Mouse (Mus musculus): ENCODE data around the gene Gm14226.
"Not testable (repeated sequence)": the region's sequence is repeated elsewhere in the genome, so short reads cannot be mapped to it uniquely, and the experiment has no call there.

The Gm14226 gene

DNA sequence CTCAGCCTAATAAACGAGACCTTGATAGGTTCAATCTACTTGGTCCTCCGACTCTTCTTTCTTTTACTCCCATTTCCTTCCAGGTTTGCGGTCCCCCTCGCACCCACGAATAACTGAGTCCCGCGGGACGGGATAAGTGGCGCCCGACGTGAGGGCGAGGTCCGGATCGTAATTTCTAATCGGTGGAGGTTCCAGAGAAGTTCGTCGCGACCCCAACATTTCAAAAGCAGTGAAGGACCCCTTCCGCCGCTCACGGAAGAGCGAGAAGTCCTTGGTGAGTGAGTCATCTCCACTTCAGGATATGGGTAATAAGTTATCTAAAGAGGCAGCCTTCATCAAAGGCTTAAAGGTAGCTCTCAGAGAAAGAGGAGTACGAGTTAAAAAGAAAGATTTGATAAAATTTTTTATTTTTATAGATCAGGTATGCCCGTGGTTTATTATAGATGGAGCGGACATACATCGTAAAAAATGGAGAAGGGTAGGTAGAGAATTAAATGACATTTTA is at the start of gene Gm14226:
Gm14226 (plus strand) TSS at position 16 of the 505 bp plus-strand sequence.
- not testable (repeated sequence) for DNase-seq

DNA sequence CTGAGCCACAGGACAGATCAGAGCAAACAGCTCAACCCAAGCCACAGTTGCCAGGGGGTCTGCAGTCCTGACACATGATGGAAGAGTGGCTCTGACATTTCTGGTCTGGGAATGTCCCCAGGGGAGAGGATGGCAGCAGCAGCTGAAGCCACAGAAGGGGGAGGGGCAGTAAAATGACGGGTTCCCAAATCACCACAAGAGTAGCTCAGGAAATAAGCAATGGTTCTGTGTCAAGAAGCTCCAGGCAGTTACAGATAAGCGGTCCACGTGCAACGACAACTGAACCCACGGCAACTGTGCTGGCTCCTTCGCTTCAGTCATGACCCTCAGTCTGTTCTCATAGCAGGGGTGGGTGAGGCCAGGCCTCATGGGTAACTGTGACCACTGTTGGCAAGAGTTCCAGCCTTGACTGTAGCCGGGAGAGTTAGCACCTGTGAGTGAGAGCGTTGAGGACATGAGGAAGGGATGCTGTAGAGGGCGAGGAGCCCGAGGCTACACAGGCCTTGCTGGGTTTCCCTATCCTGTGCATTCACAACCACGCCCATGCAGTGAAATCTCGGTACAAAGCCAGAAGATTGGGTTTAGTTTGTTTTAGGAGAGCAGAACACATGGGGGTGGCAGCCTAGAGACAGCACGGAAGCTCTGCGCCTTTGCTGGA is 48.2 kb upstream of the Gm14226 start:
- peak; percentile 6 for DNase-seq

DNA sequence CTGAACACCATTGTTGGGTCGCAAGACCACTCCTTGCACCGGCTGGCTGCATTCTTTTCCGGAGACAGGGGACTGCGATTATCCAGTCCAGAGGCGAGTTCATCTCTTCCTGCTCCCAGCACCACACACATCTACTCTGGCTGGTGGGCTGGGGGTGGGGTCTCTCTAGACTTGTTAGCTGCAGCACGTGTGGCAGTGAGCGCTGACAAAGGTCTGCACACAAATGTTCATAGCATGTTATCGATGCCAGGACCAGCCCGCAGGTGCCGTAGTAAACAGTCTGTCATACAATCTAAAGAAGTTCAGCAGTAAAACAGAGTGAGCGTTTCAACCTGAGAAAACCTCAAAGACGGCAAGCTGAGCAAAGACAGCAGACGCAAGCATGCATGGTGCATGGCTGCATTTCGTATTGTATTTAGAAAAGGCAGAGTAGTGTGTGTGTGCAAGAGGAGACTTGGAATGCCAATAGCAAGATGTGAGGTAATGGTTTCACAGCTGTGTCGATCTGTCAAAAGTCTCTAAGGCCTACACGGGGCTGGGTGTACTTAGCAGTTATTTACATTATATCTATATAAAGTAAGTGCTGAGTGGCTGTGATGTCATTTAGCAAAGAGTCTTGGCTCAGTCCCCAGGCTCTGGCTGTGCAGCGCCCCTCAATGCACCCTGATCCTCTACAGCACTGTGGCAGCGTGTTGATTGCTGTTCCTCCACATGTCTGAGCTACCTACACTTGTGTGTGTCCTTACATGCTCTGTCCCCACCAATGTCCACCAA is 46.0 kb upstream of the Gm14226 start:
- no peak for DNase-seq

DNA sequence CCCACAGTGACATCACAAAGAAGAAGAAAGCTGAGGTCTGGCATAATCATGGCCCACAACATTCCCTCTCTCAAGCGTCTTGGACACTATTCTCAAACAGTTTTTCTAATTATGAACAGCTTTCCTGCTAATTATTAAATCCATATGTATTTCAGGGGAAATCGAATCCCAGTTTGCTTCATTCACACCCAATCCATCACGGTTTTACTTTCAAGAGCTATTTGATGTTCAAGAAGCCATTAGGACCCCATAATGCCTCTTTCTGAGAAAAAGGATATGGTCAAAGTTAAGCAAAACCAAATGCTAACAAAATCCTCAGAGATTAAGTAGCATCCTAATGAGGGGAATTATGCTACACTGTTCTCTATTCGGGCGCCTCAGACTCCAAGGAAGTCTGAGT is 45.1 kb upstream of the Gm14226 start:
- DNase-seq, result no peak

- DNase-seq, result no peak
These were observed 31.5 kb upstream of the Gm14226 start for GRCm38 (mm10) chr2:154986609-154987008.

- DNase-seq, result no peak
These were observed 26.7 kb upstream of the Gm14226 start for GRCm38 (mm10) chr2:154991411-154991810.

DNA sequence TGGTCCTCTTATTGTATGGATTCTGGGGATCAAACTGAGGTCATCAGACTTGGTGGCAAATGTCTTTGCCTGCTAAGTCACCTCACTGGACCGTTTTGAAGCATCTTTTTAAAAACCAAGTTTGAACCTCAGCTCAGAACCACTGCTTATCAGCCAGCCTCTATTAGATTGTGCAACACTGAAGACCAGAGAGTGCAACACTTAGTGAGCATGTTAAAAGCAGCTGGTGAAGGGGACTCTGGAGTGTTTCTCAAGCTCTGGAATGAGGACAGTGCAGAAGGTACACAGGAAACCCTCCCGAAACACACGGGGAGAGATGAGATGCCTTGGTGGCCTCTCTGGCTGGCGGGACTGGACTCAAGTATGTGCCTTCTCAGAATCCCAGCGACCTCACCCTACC is 26.0 kb upstream of the Gm14226 start:
- no peak for DNase-seq

- DNase-seq, result no peak
These were observed 12.6 kb upstream of the Gm14226 start for GRCm38 (mm10) chr2:155005491-155005890.

- DNase-seq, result no peak
These were observed 6.9 kb upstream of the Gm14226 start for GRCm38 (mm10) chr2:155011086-155011656.

DNA sequence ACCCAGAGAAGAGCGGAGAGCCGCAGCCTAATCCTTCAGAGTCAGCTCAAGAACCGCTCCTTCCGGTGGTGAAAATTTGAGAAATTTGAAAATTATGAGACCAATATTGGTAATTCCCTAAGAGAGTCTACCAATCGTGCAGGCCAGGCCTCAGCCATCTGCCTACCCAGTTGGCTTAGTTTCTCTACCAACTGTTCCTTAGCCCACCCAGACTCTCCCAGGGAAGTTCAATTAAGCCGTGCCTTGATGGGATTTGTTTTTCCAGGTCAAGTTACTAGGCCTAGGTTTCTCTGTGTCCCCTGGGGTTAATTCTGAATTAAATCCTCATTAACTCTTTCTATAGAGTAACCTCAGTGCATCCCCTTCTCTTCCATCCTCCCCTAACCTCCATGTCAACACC is 5.1 kb upstream of the Gm14226 start:
- no peak for DNase-seq

DNA sequence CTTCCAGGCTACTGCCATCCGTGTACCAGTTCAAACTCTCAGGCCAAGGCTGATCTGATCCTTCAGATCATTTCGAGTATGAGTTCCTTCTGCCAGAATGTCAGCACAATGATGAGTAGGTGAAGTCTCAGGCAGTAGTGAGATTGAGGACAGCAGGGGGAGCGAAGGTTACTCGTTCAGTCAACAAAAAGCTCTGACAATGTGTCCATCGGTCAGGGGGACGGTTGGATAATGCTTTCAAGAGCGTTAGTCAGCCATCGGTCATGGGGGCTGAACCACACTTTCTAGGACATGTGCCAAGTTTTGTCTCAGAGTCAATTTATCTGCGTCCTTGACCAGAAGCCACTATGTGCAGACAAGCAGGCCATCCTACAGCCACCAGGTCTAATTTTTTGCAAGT is 1.3 kb upstream of the Gm14226 start:
- DNase-seq, result not testable (repeated sequence)

- DNase-seq, result peak; percentile 70
These were observed 936 bp downstream of the Gm14226 start for GRCm38 (mm10) chr2:155018762-155019641.

DNA sequence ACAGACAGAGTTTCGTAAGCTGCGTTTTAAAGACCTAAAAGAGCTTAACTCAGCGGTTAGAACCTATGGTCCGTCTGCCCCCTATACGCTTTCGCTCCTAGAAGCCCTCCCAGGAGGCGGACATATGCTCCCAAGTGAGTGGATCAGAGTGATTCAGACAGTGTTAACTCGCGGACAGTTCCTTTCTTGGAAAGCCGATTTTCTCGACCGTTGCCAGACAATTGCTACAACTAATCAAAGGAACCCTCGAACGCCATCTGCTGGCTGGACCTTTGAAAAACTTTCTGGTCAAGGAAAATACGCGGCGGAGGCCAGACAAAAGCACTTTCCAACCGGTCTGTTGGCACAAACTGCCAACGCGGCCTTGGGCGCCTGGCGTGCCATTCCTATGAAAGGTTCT is 1.6 kb downstream of the Gm14226 start:
- DNase-seq, result peak; percentile 96

DNA sequence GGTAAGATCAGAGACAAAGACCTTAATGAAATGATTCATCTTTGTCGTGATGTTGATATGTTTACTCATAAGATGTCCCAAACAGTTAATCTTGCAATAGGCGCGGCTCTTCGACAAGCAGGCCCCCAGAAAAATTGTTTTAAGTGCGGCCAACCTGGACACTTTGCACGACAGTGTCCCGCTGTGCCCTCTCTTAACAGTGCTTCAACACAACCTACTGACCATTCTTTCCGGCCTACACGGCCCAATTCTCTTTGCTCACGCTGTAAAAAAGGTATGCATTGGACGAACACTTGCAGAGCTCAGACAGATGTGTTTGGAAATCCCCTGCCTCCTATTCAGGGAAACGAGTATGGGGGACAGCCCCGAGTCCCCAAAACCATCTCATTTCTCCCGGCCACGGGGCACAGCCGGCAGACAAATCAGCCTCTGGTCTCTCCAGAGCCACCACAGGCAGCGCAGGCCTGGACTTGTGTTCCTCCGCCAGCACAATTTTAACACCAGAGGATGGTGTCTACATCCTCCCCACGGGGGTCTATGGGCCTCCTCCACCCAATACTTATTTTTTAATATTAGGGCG is 2.3 kb downstream of the Gm14226 start:
- DNase-seq, result not testable (repeated sequence)

DNA sequence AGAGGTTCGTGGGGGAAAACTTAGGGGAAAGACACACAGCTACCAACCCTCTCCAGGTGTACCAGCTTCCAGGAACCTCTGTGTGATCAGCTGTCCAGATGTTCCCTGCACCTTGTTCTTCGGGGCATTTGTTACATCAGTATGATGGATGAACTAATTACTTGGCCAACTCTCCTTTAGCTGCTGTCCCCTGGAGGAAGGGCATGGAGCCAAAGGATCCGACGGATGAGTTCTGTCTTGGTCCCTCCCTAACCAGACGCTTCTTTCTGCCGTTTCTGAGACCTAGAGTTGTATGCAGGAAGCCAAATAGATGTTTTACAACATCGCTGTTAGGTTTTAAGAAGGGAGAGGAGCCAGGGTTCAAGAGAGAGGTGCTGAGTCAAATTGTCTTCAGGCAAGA is 12.8 kb downstream of the Gm14226 start:
- DNase-seq, result no peak

DNA sequence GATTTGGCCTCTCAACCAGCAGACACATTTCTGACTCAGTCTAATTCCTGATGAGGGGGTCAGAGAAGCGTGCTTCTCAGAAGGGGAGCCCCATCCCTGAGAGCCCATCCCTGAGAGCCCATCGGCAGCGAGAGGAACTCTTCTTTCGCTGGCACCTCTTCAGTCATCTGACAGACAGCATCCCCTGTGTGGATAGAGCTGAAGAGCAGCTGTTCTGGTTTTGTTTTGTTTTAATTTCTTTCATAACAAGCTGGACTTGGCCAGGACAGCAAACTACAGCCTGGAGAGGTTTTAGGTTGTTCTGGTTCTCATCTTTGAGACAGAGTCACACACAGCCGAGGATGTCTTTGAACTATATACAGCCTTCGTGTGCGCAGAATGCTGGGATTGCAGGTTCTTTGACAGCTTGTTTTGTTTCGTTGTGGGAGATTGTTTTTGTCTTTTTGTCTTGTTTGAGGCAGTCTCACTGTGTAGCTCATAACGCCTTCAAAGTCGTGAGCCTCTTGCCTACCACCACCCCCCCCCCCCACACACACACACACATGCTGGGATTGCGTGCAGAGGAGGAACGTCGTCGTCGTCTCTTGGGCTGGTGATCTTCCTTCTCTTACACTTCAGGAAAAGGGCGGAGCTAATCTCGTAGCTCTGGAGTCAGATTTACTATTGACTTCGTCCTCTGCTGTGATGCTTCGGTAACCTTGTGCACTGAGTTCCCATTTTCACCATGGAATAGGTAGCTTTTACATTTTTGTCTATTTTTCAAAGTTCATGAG is 15.1 kb downstream of the Gm14226 start:
- peak; percentile 28 for DNase-seq

DNA sequence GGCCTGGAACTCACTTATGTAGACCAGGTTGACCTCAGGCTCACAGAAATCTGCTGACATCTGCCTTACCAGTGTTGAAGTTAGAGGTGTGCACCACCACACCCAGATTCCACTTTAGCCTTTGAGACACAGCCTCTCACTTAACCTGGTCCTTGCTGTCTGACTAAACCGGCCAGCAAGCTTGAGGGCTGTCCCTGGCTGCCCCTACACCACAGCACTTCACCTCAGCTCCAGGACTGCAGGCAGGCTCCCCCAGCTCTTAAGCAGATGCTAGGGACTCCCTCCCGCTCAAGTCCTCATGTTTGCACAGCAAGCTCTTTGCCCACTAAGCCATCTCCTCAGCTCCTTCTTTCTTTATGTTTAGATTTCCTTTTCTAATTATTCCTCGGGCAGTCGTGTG is 21.9 kb downstream of the Gm14226 start:
- DNase-seq, result no peak

- no peak for DNase-seq
These were observed 26.5 kb downstream of the Gm14226 start for GRCm38 (mm10) chr2:155044542-155044941.

GRCm38 (mm10) chr2:155045075-155045474 is 27.0 kb downstream of the Gm14226 start:
- DNase-seq, result no peak

DNA sequence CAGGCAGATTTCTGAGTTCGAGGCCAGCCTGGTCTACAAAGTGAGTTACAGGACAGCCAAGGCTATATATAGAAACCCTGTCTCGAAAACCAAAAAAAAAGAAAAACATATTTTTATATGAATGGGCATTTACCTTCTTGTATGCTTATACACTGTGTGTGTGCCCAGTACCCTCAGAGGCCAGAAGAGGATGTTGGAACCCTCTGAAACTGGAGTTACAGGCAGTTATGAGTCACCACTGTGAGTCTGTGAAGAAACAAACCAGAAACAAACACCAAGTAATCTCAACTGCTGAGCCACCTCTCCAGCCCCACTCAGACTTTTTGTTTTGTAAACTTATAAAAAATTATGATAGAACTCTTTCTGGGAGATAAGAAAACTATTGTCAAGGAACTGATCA is 28.7 kb downstream of the Gm14226 start:
- no peak for DNase-seq

DNA sequence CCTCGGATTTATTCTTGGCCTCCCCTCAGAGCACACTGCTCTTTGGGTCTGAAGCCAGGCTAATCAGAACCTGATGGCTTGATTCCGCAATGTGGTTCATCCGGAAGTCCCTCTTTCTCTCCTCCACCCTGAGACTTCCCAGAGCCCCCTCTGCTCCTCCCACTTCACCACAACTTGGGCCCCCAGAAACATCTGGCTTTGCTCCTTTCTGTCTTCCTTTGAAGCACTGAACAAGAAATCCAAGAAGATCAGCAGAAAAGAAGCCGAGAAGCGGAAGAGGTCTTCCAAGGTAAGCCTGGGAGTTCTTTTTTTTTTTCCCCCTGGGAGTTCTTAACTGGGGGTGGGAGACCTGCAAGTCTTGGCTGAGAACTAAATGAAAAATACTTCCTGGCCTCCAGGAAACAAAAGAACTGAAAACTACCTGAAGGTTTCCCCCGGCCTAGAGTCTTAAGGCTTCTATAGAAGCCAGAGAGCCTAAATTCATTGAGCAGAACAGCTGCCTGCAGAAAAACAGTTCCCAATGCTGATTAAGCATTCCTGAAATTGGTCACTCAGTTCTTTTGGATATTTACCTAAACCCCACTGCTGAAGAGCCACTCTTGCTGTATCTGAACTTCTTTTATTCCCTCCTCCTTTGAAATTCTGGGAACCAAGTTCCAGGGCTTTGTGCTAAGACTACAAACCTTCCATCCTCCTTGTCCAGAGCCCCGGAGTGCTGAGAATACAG is 29.5 kb downstream of the Gm14226 start:
- DNase-seq, result no peak
